Mouse (Mus musculus): ENCODE measurements around the gene Flot2. TPM values are rescaled to one million over a fixed set of nuclear protein-coding genes. Genes with fewer than 3 reads are reported as not detected.

Flot2 gene
- 57.8 TPM for polyA plus RNA-seq (2014; fragmentation: Illumina TruSeq; extraction: RNeasy Lipid Tissue Mini Kit (QIAGEN cat#74804); ENCODE audit: low read depth, low replicate concordance)

GRCm38 (mm10) chr11:78037831-78038752, at the start of gene Flot2:
Gene Flot2, plus strand, starts transcription at chr11:78037931.

GRCm38 (mm10) chr11:78031947-78032808, 5.6 kb upstream of the Flot2 start, which contains the start of gene Dhrs13:
Gene Dhrs13, plus strand, starts transcription at chr11:78032280.

GRCm38 (mm10) chr11:78079961-78080921, 42.5 kb downstream of the Flot2 start, which contains the start of gene Eral1:
Gene Eral1, minus strand, starts transcription at chr11:78080383.

GRCm38 (mm10) chr11:78094504-78095143, 56.9 kb downstream of the Flot2 start, which contains the start of gene Fam222b:
Gene Fam222b, plus strand, starts transcription at chr11:78094660.

Other genes starting within 250 kb of the Flot2 start
- 0.92 TPM for gene Pipox, start 143.8 kb upstream of the Flot2 start, polyA plus RNA-seq (2014; fragmentation: Illumina TruSeq; extraction: RNeasy Lipid Tissue Mini Kit (QIAGEN cat#74804); ENCODE audit: low read depth, low replicate concordance)
- 0.42 TPM for gene Sez6, start 107.1 kb upstream of the Flot2 start, polyA plus RNA-seq (2014; fragmentation: Illumina TruSeq; extraction: RNeasy Lipid Tissue Mini Kit (QIAGEN cat#74804); ENCODE audit: low read depth, low replicate concordance)
- 25.0 TPM for gene Phf12, start 55.2 kb upstream of the Flot2 start, polyA plus RNA-seq (2014; fragmentation: Illumina TruSeq; extraction: RNeasy Lipid Tissue Mini Kit (QIAGEN cat#74804); ENCODE audit: low read depth, low replicate concordance)
- gene Dhrs13, start 5.7 kb upstream of the Flot2 start, polyA plus RNA-seq (2014; fragmentation: Illumina TruSeq; extraction: RNeasy Lipid Tissue Mini Kit (QIAGEN cat#74804); ENCODE audit: low read depth, low replicate concordance): 3.2 TPM
- gene Eral1, start 42.5 kb downstream of the Flot2 start, polyA plus RNA-seq (2014; fragmentation: Illumina TruSeq; extraction: RNeasy Lipid Tissue Mini Kit (QIAGEN cat#74804); ENCODE audit: low read depth, low replicate concordance): 23.7 TPM
- gene Fam222b, start 56.7 kb downstream of the Flot2 start, polyA plus RNA-seq (2014; fragmentation: Illumina TruSeq; extraction: RNeasy Lipid Tissue Mini Kit (QIAGEN cat#74804); ENCODE audit: low read depth, low replicate concordance): 10.5 TPM
- 5.6 TPM for gene Traf4, start 127.7 kb downstream of the Flot2 start, polyA plus RNA-seq (2014; fragmentation: Illumina TruSeq; extraction: RNeasy Lipid Tissue Mini Kit (QIAGEN cat#74804); ENCODE audit: low read depth, low replicate concordance)
- gene Nek8, start 138.7 kb downstream of the Flot2 start, polyA plus RNA-seq (2014; fragmentation: Illumina TruSeq; extraction: RNeasy Lipid Tissue Mini Kit (QIAGEN cat#74804); ENCODE audit: low read depth, low replicate concordance): 4.2 TPM
- gene Tlcd1, start 138.8 kb downstream of the Flot2 start, polyA plus RNA-seq (2014; fragmentation: Illumina TruSeq; extraction: RNeasy Lipid Tissue Mini Kit (QIAGEN cat#74804); ENCODE audit: low read depth, low replicate concordance): 12.8 TPM
- gene Rpl23a, start 145.7 kb downstream of the Flot2 start, polyA plus RNA-seq (2014; fragmentation: Illumina TruSeq; extraction: RNeasy Lipid Tissue Mini Kit (QIAGEN cat#74804); ENCODE audit: low read depth, low replicate concordance): 1,229 TPM
- 15.8 TPM for gene Rab34, start 150.5 kb downstream of the Flot2 start, polyA plus RNA-seq (2014; fragmentation: Illumina TruSeq; extraction: RNeasy Lipid Tissue Mini Kit (QIAGEN cat#74804); ENCODE audit: low read depth, low replicate concordance)
- 2.3 TPM for gene Proca1, start 155.5 kb downstream of the Flot2 start, polyA plus RNA-seq (2014; fragmentation: Illumina TruSeq; extraction: RNeasy Lipid Tissue Mini Kit (QIAGEN cat#74804); ENCODE audit: low read depth, low replicate concordance)
- 70.7 TPM for gene Sdf2, start 207.8 kb downstream of the Flot2 start, polyA plus RNA-seq (2014; fragmentation: Illumina TruSeq; extraction: RNeasy Lipid Tissue Mini Kit (QIAGEN cat#74804); ENCODE audit: low read depth, low replicate concordance)
- 25.6 TPM for gene Supt6, start 208.1 kb downstream of the Flot2 start, polyA plus RNA-seq (2014; fragmentation: Illumina TruSeq; extraction: RNeasy Lipid Tissue Mini Kit (QIAGEN cat#74804); ENCODE audit: low read depth, low replicate concordance)
- gene 2610507B11Rik, start 223.8 kb downstream of the Flot2 start, polyA plus RNA-seq (2014; fragmentation: Illumina TruSeq; extraction: RNeasy Lipid Tissue Mini Kit (QIAGEN cat#74804); ENCODE audit: low read depth, low replicate concordance): 147 TPM